Mouse (Mus musculus) MEL (cell line): Measurements from ENCODE around the gene Trim67. TPM values are rescaled to one million over a fixed set of nuclear protein-coding genes. Genes with fewer than 3 reads are reported as not detected.

Source experiments
- DNase-seq: peaks from one replicate; pipeline ENCODE4 v3.0.0; 2011; ENCODE audit warnings: low read depth, low spot score
- H3K27ac ChIP-seq: 2 replicates; pipeline ENCODE4 v1.5.1; 2012; ENCODE audit warnings: low read depth, mild to moderate bottlenecking, control low read depth, low read length, moderate library complexity; ENCODE audit not compliant: control insufficient read depth
- H3K27me3 ChIP-seq, 2 experiments: fragments of 150-350 bp in 1 of 2; sonication (generic) in 1 of 2; 2 replicates each; pipeline ENCODE4 v1.6.1; 2012; ENCODE audit warnings: low read length in 2 of 2, mild to moderate bottlenecking in 2 of 2, improper control_type of control experiment in 1 of 2, moderate library complexity in 1 of 2; ENCODE audit not compliant: insufficient read depth in 2 of 2, control insufficient read depth in 1 of 2
- H3K36me3 ChIP-seq, 2 experiments: 2 replicates each; pipeline ENCODE4 v1.6.1; 2012 to 2014; ENCODE audit warnings: low read length in 2 of 2, improper control_type of control experiment in 1 of 2, inconsistent platforms in 1 of 2, mild to moderate bottlenecking in 1 of 2; ENCODE audit not compliant: insufficient read depth in 2 of 2, control insufficient read depth in 1 of 2
- H3K4me1 ChIP-seq, 2 experiments: fragments of 150-350 bp in 1 of 2; sonication (generic) in 1 of 2; 2 replicates each; pipeline ENCODE4 v1.6.1; 2012; ENCODE audit warnings: low read length in 2 of 2, improper control_type of control experiment in 1 of 2, mild to moderate bottlenecking in 1 of 2; ENCODE audit not compliant: insufficient read depth in 2 of 2, control insufficient read depth in 1 of 2
- H3K4me3 ChIP-seq, 2 experiments: fragments of 150-350 bp in 1 of 2; sonication (generic) in 1 of 2; 2 replicates each; pipeline ENCODE4 v1.5.1; 2012; ENCODE audit warnings: low read depth in 2 of 2, low read length in 2 of 2, mild to moderate bottlenecking in 2 of 2, moderate library complexity in 2 of 2, control low read depth in 1 of 2, improper control_type of control experiment in 1 of 2; ENCODE audit not compliant: control insufficient read depth in 1 of 2, insufficient read depth in 1 of 2
- H3K79me2 ChIP-seq: 2 replicates; pipeline ENCODE4 v1.6.1; 2012; ENCODE audit warnings: mild to moderate bottlenecking, low read length, moderate library complexity; ENCODE audit not compliant: control insufficient read depth, poor library complexity, insufficient read depth
- H3K9ac ChIP-seq: 2 replicates; pipeline ENCODE4 v1.6.1; 2012; ENCODE audit warnings: low read depth, mild to moderate bottlenecking, control low read depth, low read length, moderate library complexity; ENCODE audit not compliant: control insufficient read depth, poor library complexity, severe bottlenecking
- H3K9me3 ChIP-seq: fragments of 150-350 bp; sonication (generic); replicated peaks from 2 replicates; pipeline ENCODE4 v1.6.1; 2012; ENCODE audit warnings: mild to moderate bottlenecking, low read length, improper control_type of control experiment, moderate library complexity; ENCODE audit not compliant: insufficient read depth
- BHLHE40 ChIP-seq: IDR thresholded peaks from 2 replicates; pipeline ENCODE4 v1.6.1; 2012; ENCODE audit warnings: low read depth, mild to moderate bottlenecking, inconsistent platforms, low read length, improper control_type of control experiment, borderline replicate concordance
- CHD1 ChIP-seq: IDR thresholded peaks from 2 replicates; pipeline ENCODE4 v1.6.1; 2012; ENCODE audit warnings: low read depth, mild to moderate bottlenecking, inconsistent platforms, low read length, improper control_type of control experiment
- CHD2 ChIP-seq: IDR thresholded peaks from 2 replicates; pipeline ENCODE4 v1.6.1; 2011; ENCODE audit warnings: low read length, improper control_type of control experiment
- CTCF ChIP-seq, 3 experiments: IDR thresholded peaks in 2 of 3; conservative IDR thresholded peaks in 1 of 3; 2 replicates each; pipeline ENCODE4 v1.5.1; 2011 to 2012; ENCODE audit warnings: low read length in 3 of 3, low read depth in 2 of 3, mild to moderate bottlenecking in 2 of 3, improper control_type of control experiment in 1 of 3, inconsistent platforms in 1 of 3, mixed read lengths in 1 of 3, moderate library complexity in 1 of 3; ENCODE audit not compliant: control insufficient read depth in 1 of 3, insufficient read depth in 1 of 3, poor library complexity in 1 of 3, severe bottlenecking in 1 of 3
- KAT2A ChIP-seq: conservative IDR thresholded peaks from 2 replicates; pipeline ENCODE4 v1.6.1; 2012; ENCODE audit warnings: low read depth, low read length, improper control_type of control experiment, inconsistent platforms
- MAFK ChIP-seq: IDR thresholded peaks from 2 replicates; pipeline ENCODE4 v1.6.1; 2011; ENCODE audit warnings: low read depth, mild to moderate bottlenecking, low read length, improper control_type of control experiment, borderline replicate concordance
- UBTF ChIP-seq: IDR thresholded peaks from 2 replicates; pipeline ENCODE4 v1.6.1; 2012; ENCODE audit warnings: low read depth, mild to moderate bottlenecking, inconsistent platforms, low read length, improper control_type of control experiment, moderate library complexity, borderline replicate concordance; ENCODE audit not compliant: insufficient read depth
- USF1 ChIP-seq: IDR thresholded peaks from 2 replicates; pipeline ENCODE4 v1.6.1; 2014; ENCODE audit warnings: low read depth, mild to moderate bottlenecking, inconsistent platforms, low read length, improper control_type of control experiment, moderate library complexity
- polyA plus RNA-seq, 2 experiments: library from polyadenylated mRNA; stranded (reverse) in 1 of 2; unstranded in 1 of 2; fragments of >175 nt in 1 of 2; fragments of >200 nt in 1 of 2; gene quantifications; 2 replicates each; pipeline versions ENCODE4 v1.2.1 to v1.2.4; 2012; ENCODE audit warnings: low replicate concordance in 2 of 2, low read depth in 1 of 2; ENCODE audit not compliant: insufficient read length in 2 of 2, insufficient read depth in 1 of 2, missing spikeins in 1 of 2
- total RNA-seq: library from RNA; depleted of rRNA; stranded (reverse); fragments of 300-350 nt; gene quantifications from 2 replicates; pipeline ENCODE4 v1.2.3, GENCODE M21; 2012

The Trim67 gene
- total and polyA plus RNA-seq, 3 experiments = 0.06 TPM; not detected in 2

GRCm38 (mm10) chr8:124867126-124867525 lies 74.2 kb downstream of the Trim67 start:
- Histone ChIP-seq H3K4me1 (peaks cover 25 to 46% of the 10 kb centered on the region in 2 experiments), H3K79me2 (peaks cover 65% of the 10 kb centered on the region), H3K4me3 (no peak overlapping the region), H3K27me3 (no peaks in the 10 kb centered on the region), H3K36me3 (peaks cover 4 to 36% of the 10 kb centered on the region in 2 experiments), H3K27ac (peak overlapping the region; percentile 87), H3K9ac (no peak overlapping the region), H3K9me3 (no peaks in the 10 kb centered on the region)
- no peak for DNase-seq
- TF ChIP-seq KAT2A (no peak), CHD1 (0 out of 2 replicates have a peak, but pooled peaks have one; percentile 15)

- Histone ChIP-seq H3K9me3 (no peaks in the 10 kb centered on the region), H3K27me3 (no peaks in the 10 kb centered on the region), H3K9ac (no peak overlapping the region), H3K27ac (no peak overlapping the region), H3K36me3 (peaks cover 7 to 39% of the 10 kb centered on the region in 2 experiments), H3K4me1 (peaks cover 24 to 46% of the 10 kb centered on the region in 2 experiments), H3K4me3 (no peak overlapping the region), H3K79me2 (peaks cover 42% of the 10 kb centered on the region)
- DNase-seq = no peak
- TF ChIP-seq CHD2 = no peak
- no peak for TF ChIP-seq BHLHE40
Observed at GRCm38 (mm10) chr8:124869708-124870107, 76.8 kb downstream of the Trim67 start.

DNA sequence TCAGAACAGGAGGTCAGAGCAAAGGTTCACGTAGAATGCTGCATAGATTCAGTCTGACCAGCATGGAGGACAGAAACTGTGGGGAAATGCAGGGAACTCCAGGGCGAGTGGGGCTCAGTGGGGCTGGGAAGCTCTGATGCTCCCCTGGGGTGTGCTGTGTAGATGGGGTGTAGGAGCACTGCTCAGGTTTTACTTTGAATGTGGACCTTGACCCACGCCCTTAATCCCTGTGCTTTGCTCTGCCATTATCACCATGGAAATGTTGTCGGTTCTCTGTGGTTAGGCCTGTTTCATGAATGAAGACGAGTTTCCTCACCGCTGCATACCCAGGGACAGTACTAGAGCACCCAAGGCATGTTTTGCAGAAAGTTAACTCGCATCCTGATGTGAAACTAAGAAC lies 78.6 kb downstream of the Trim67 start:
- Histone ChIP-seq H3K27me3 (no peaks in the 10 kb centered on the region), H3K9me3 (no peaks in the 10 kb centered on the region), H3K79me2 (peaks cover 33% of the 10 kb centered on the region)
- TF ChIP-seq BHLHE40 (no peak), UBTF (no peak), MAFK (no peak)
- TF ChIP-seq, all 39 proteins: peak for 0
- Histone ChIP-seq H3K9ac (no peak overlapping the region), H3K36me3 (peaks cover 11 to 21% of the 10 kb centered on the region in 2 experiments), H3K4me1 (peaks cover 10 to 28% of the 10 kb centered on the region in 2 experiments), H3K27ac (no peak overlapping the region), H3K4me3 (no peak overlapping the region)
- no peak for DNase-seq

GRCm38 (mm10) chr8:124872081-124872480 lies 79.2 kb downstream of the Trim67 start:
- Histone ChIP-seq H3K27me3 (no peaks in the 10 kb centered on the region), H3K4me1 (peaks cover 6 to 23% of the 10 kb centered on the region in 2 experiments), H3K79me2 (peaks cover 32% of the 10 kb centered on the region), H3K36me3 (peaks cover 11 to 18% of the 10 kb centered on the region in 2 experiments), H3K4me3 (no peak overlapping the region), H3K9me3 (no peaks in the 10 kb centered on the region), H3K9ac (no peak overlapping the region), H3K27ac (no peak overlapping the region)
- DNase-seq = no peak
- TF ChIP-seq USF1 (no peak), CTCF (IDR thresholded peaks at IDR 0.05 in 2 of 3, conservative IDR thresholded peaks at IDR 0.05 in 1 of 3; ENCODE audit: control insufficient read depth in 1 of 3, insufficient read depth in 1 of 3, low read depth in 2 of 3, low read length in 3 of 3, poor library complexity in 1 of 3, severe bottlenecking in 1 of 3) (0 out of 6 replicates have a peak, but pooled peaks of 1 of the 3 experiments have one; percentile 3)
- TF ChIP-seq, all 39 proteins: peak for 1
